Mouse (Mus musculus) liver, adult 2 months (tissue): Measurements from ENCODE around the gene Myo16. TPM values are rescaled to one million over a fixed set of nuclear protein-coding genes. Genes with fewer than 3 reads are reported as not detected.

Experiments
- DNase-seq: peaks from one replicate; pipeline ENCODE4 v3.0.0-alpha.2; 2011; ENCODE audit warnings: low read depth, low spot score; ENCODE audit errors: extremely low read depth
- H3K27ac ChIP-seq: fragments of 200-500 bp; replicated peaks from 2 replicates; pipeline ENCODE4 v1.5.1; 2012; ENCODE audit warnings: low read depth, mild to moderate bottlenecking, control low read depth, inconsistent platforms, low read length; ENCODE audit not compliant: insufficient read depth
- H3K27me3 ChIP-seq: fragments of 200-500 bp; 2 replicates; pipeline ENCODE4 v1.6.1; 2012; ENCODE audit warnings: mild to moderate bottlenecking, moderate library complexity, low read length, inconsistent platforms; ENCODE audit not compliant: control insufficient read depth, insufficient read depth
- H3K36me3 ChIP-seq: fragments of 200-500 bp; 2 replicates; pipeline ENCODE4 v1.6.1; 2012; ENCODE audit warnings: low read length, inconsistent platforms; ENCODE audit not compliant: control insufficient read depth, insufficient read depth
- H3K4me1 ChIP-seq: fragments of 200-500 bp; 2 replicates; pipeline ENCODE4 v1.6.1; 2011; ENCODE audit warnings: low read length; ENCODE audit not compliant: control insufficient read depth, insufficient read depth
- H3K4me3 ChIP-seq: fragments of 200-500 bp; 2 replicates; pipeline ENCODE4 v1.5.1; 2011; ENCODE audit warnings: low read depth, mild to moderate bottlenecking, control low read depth, low read length, moderate library complexity; ENCODE audit not compliant: insufficient read depth
- H3K79me2 ChIP-seq: fragments of 200-500 bp; 2 replicates; pipeline ENCODE4 v1.6.1; 2012; ENCODE audit warnings: inconsistent platforms, mild to moderate bottlenecking, low read length, moderate library complexity; ENCODE audit not compliant: control insufficient read depth, insufficient read depth
- H3K9ac ChIP-seq: fragments of 200-500 bp; 2 replicates; pipeline ENCODE4 v1.6.1; 2012; ENCODE audit warnings: low read depth, mild to moderate bottlenecking, control low read depth, inconsistent platforms, low read length
- CTCF ChIP-seq: fragments of 200-500 bp; IDR thresholded peaks from 2 replicates; pipeline ENCODE4 v1.5.1; 2011; ENCODE audit warnings: low read depth, low read length, control low read depth
- POLR2A ChIP-seq: fragments of 200-500 bp; IDR thresholded peaks from 2 replicates; pipeline ENCODE4 v1.6.1; 2011; ENCODE audit warnings: low read length, control low read depth; ENCODE audit not compliant: insufficient read depth; ENCODE audit errors: extremely low read depth
- WGBS: fragments of 180-500 bp; shearing (Covaris S2); methylation state at CpG from one replicate; pipeline ENCODE4 v1.1.7; 2018; 5-methylcytosine and 5-hydroxymethylcytosine counted together
- polyA plus RNA-seq: library from polyadenylated mRNA; depleted of rRNA; stranded (reverse); fragments of >200 nt; gene quantifications from 2 replicates; pipeline ENCODE4 v1.2.3, GENCODE M21; 2012
- total RNA-seq: library from RNA; depleted of rRNA; stranded (reverse); fragments of >200 nt; gene quantifications from 2 replicates; pipeline ENCODE4 v1.2.3, GENCODE M21; 2014

Myo16 gene
- total and polyA plus RNA-seq, 2 experiments, result not detected

GRCm38 (mm10) chr8:10625262-10625661 is 471.6 kb downstream of the Myo16 start:
- Histone ChIP-seq H3K27ac (no peak overlapping the region), H3K79me2 (no peaks in the 10 kb centered on the region), H3K4me1 (no peaks in the 10 kb centered on the region), H3K9ac (no peak overlapping the region), H3K36me3 (no peaks in the 10 kb centered on the region), H3K4me3 (no peak overlapping the region), H3K27me3 (no peaks in the 10 kb centered on the region)
- WGBS, result 82% methylated on average over 5 of the region's 5 CpGs
- TF ChIP-seq CTCF (no peak), POLR2A (no peak)
- no peak for DNase-seq

GRCm38 (mm10) chr8:10628725-10629124 is 475.0 kb downstream of the Myo16 start:
- no peak overlapping the region for H3K27ac ChIP-seq
- DNase-seq, result no peak
- H3K9ac ChIP-seq, result no peak overlapping the region

GRCm38 (mm10) chr8:10629862-10630261 is 476.2 kb downstream of the Myo16 start:
- H3K9ac ChIP-seq, result no peak overlapping the region
- TF ChIP-seq POLR2A (no peak), CTCF (no peak)
- H3K27me3 ChIP-seq, result no peaks in the 10 kb centered on the region
- no peak overlapping the region for H3K27ac ChIP-seq
- no peaks in the 10 kb centered on the region for H3K4me1 ChIP-seq
- H3K36me3 ChIP-seq, result no peaks in the 10 kb centered on the region
- 70% methylated on average over 5 of the region's 5 CpGs for WGBS
- no peaks in the 10 kb centered on the region for H3K79me2 ChIP-seq
- no peak overlapping the region for H3K4me3 ChIP-seq
- DNase-seq, result no peak

More at GRCm38 (mm10) chr8:10628725-10629124, 475.0 kb downstream of the Myo16 start:
- no peaks in the 10 kb centered on the region for H3K36me3 ChIP-seq
- no peak for TF ChIP-seq CTCF
- TF ChIP-seq POLR2A, result no peak
- H3K27me3 ChIP-seq, result no peaks in the 10 kb centered on the region
- no peaks in the 10 kb centered on the region for H3K79me2 ChIP-seq
- H3K4me1 ChIP-seq, result no peaks in the 10 kb centered on the region
- no peak overlapping the region for H3K4me3 ChIP-seq
- 83% methylated on average over 8 of the region's 8 CpGs for WGBS

- 63% methylated on average over 2 of the region's 2 CpGs for WGBS
- H3K4me1 ChIP-seq, result no peaks in the 10 kb centered on the region
- H3K9ac ChIP-seq, result no peak overlapping the region
- H3K27me3 ChIP-seq, result no peaks in the 10 kb centered on the region
- no peak for DNase-seq
- H3K36me3 ChIP-seq, result no peaks in the 10 kb centered on the region
- H3K27ac ChIP-seq, result no peak overlapping the region
- no peak for TF ChIP-seq POLR2A
- TF ChIP-seq CTCF, result no peak
- no peaks in the 10 kb centered on the region for H3K79me2 ChIP-seq
- no peak overlapping the region for H3K4me3 ChIP-seq
These were observed 477.3 kb downstream of the Myo16 start for GRCm38 (mm10) chr8:10631006-10631405.

GRCm38 (mm10) chr8:10632603-10633002 is 478.9 kb downstream of the Myo16 start:
- TF ChIP-seq POLR2A, result no peak
- TF ChIP-seq CTCF, result no peak

GRCm38 (mm10) chr8:10633360-10634140 is 479.8 kb downstream of the Myo16 start:
- no peaks in the 10 kb centered on the region for H3K27me3 ChIP-seq
- no peaks in the 10 kb centered on the region for H3K79me2 ChIP-seq
- H3K9ac ChIP-seq, result no peak overlapping the region
- no peaks in the 10 kb centered on the region for H3K4me1 ChIP-seq
- H3K4me3 ChIP-seq, result no peak overlapping the region
- WGBS, result 75% methylated on average over 12 of the region's 12 CpGs
- H3K36me3 ChIP-seq, result no peaks in the 10 kb centered on the region
- TF ChIP-seq POLR2A, result no peak
- TF ChIP-seq CTCF, result no peak
- no peak for DNase-seq
- no peak overlapping the region for H3K27ac ChIP-seq

More at GRCm38 (mm10) chr8:10632603-10633002, 478.9 kb downstream of the Myo16 start:
- Histone ChIP-seq H3K4me1 (no peaks in the 10 kb centered on the region), H3K79me2 (no peaks in the 10 kb centered on the region), H3K27ac (no peak overlapping the region), H3K9ac (no peak overlapping the region), H3K36me3 (no peaks in the 10 kb centered on the region), H3K27me3 (no peaks in the 10 kb centered on the region), H3K4me3 (no peak overlapping the region)
- no peak for DNase-seq
- 87% methylated on average over 6 of the region's 6 CpGs for WGBS
